Mouse (Mus musculus) limb, embryonic 10.5 days (tissue): ENCODE results near the gene Cyp1a2. TPM values are rescaled to one million over a fixed set of nuclear protein-coding genes. Genes with fewer than 3 reads are reported as not detected.
A peak's percentile ranks its signal among the peaks of the same experiment; 100 is the strongest.
"Not testable (repeated sequence)": the region's sequence is repeated elsewhere in the genome, so short reads cannot be mapped to it uniquely, and the experiment has no call there.

Source experiments
- DNase-seq: peaks from one replicate; pipeline ENCODE4 v3.0.0-alpha.2; 2017; ENCODE audit warnings: low spot score
- H3K27ac ChIP-seq: fragments of 300-500 bp; sonication (generic); 2 replicates; pipeline ENCODE4 v1.5.1; 2016; ENCODE audit warnings: mild to moderate bottlenecking
- H3K27me3 ChIP-seq: fragments of 300-500 bp; sonication (generic); 2 replicates; pipeline ENCODE4 v1.6.1; 2016; ENCODE audit warnings: low read depth, mild to moderate bottlenecking; ENCODE audit not compliant: poor library complexity, severe bottlenecking
- H3K36me3 ChIP-seq: fragments of 300-500 bp; sonication (generic); 2 replicates; pipeline ENCODE4 v1.6.1; 2016; ENCODE audit warnings: mild to moderate bottlenecking, moderate library complexity
- H3K4me1 ChIP-seq: fragments of 300-500 bp; sonication (generic); 2 replicates; pipeline ENCODE4 v1.6.1; 2016
- H3K4me3 ChIP-seq: fragments of 300-500 bp; sonication (generic); 2 replicates; pipeline ENCODE4 v1.5.1; 2016; ENCODE audit warnings: mild to moderate bottlenecking, moderate library complexity
- H3K9me3 ChIP-seq: fragments of 300-500 bp; sonication (generic); replicated peaks from 2 replicates; pipeline ENCODE4 v1.6.1; 2016; ENCODE audit warnings: mild to moderate bottlenecking
- WGBS: fragments of 180-500 bp; shearing (Covaris S2); methylation state at CpG from one replicate; pipeline ENCODE4 v1.1.7; 2016; 5-methylcytosine and 5-hydroxymethylcytosine counted together
- polyA plus RNA-seq: library from polyadenylated mRNA; unstranded; fragments of >200 nt; fragmentation: Nextera tagmentation; extraction: Ambion mirVana; gene quantifications from 2 replicates; pipeline ENCODE4 v1.2.1, GENCODE M21; 2016

Gene Cyp1a2
- not detected in 2 replicates for polyA plus RNA-seq

GRCm38 (mm10) chr9:57683520-57683919 is at the start of gene Cyp1a2:
Gene Cyp1a2 (minus strand): TSS chr9:57683703.
- Histone ChIP-seq H3K4me3 (no peak within 1 kb of the TSS), H3K4me1 (no peaks in the 10 kb centered on the region), H3K9me3 (no peaks in the 10 kb centered on the region), H3K27me3 (no peaks in the 10 kb centered on the region), H3K36me3 (no peaks in the 10 kb centered on the region), H3K27ac (no peak within 1 kb of the TSS)
- DNase-seq: no peak
- 87% methylated on average over 5 of the region's 5 CpGs for WGBS

- no peak for DNase-seq
- 97% methylated on average over 1 of the region's 1 CpGs for WGBS
- Histone ChIP-seq H3K27ac (no peak overlapping the region), H3K4me3 (no peak overlapping the region), H3K9me3 (no peaks in the 10 kb centered on the region), H3K36me3 (peaks cover 85% of the 10 kb centered on the region), H3K27me3 (no peaks in the 10 kb centered on the region), H3K4me1 (no peaks in the 10 kb centered on the region)
Measured at GRCm38 (mm10) chr9:57728312-57728711, 44.8 kb upstream of the Cyp1a2 start.

GRCm38 (mm10) chr9:57724701-57725100 is 41.2 kb upstream of the Cyp1a2 start:
- Histone ChIP-seq H3K9me3 (no peaks in the 10 kb centered on the region), H3K36me3 (peaks cover 86% of the 10 kb centered on the region), H3K4me1 (no peaks in the 10 kb centered on the region), H3K27me3 (no peaks in the 10 kb centered on the region), H3K4me3 (no peak overlapping the region), H3K27ac (no peak overlapping the region)
- DNase-seq: no peak
- 96% methylated on average over 3 of the region's 3 CpGs for WGBS

- WGBS: 89% methylated on average over 5 of the region's 5 CpGs
- no peak overlapping the region for H3K27ac ChIP-seq
- no peaks in the 10 kb centered on the region for H3K9me3 ChIP-seq
- no peak for DNase-seq
- H3K4me3 ChIP-seq: no peak overlapping the region
- no peaks in the 10 kb centered on the region for H3K27me3 ChIP-seq
- no peaks in the 10 kb centered on the region for H3K4me1 ChIP-seq
- peaks cover 86% of the 10 kb centered on the region for H3K36me3 ChIP-seq
Measured at GRCm38 (mm10) chr9:57723796-57724195, 40.3 kb upstream of the Cyp1a2 start.

GRCm38 (mm10) chr9:57723315-57723715 is 39.8 kb upstream of the Cyp1a2 start:
- Histone ChIP-seq H3K36me3 (peaks cover 86% of the 10 kb centered on the region), H3K27ac (no peak overlapping the region), H3K4me3 (no peak overlapping the region), H3K9me3 (no peaks in the 10 kb centered on the region), H3K27me3 (no peaks in the 10 kb centered on the region), H3K4me1 (no peaks in the 10 kb centered on the region)
- no peak for DNase-seq
- WGBS: 82% methylated on average over 5 of the region's 5 CpGs

- no peaks in the 10 kb centered on the region for H3K9me3 ChIP-seq
- H3K4me3 ChIP-seq: no peak overlapping the region
- 98% methylated on average over 1 of the region's 1 CpGs for WGBS
- no peaks in the 10 kb centered on the region for H3K4me1 ChIP-seq
- H3K27me3 ChIP-seq: no peaks in the 10 kb centered on the region
- DNase-seq: no peak
- H3K36me3 ChIP-seq: peaks cover 85% of the 10 kb centered on the region
- H3K27ac ChIP-seq: no peak overlapping the region
Measured at GRCm38 (mm10) chr9:57722371-57722770, 38.9 kb upstream of the Cyp1a2 start.

- Histone ChIP-seq H3K4me3 (no peak overlapping the region), H3K4me1 (no peaks in the 10 kb centered on the region), H3K9me3 (no peaks in the 10 kb centered on the region), H3K27ac (no peak overlapping the region), H3K36me3 (peaks cover 83% of the 10 kb centered on the region), H3K27me3 (no peaks in the 10 kb centered on the region)
- WGBS: 96% methylated on average over 3 of the region's 3 CpGs
- no peak for DNase-seq
Measured at GRCm38 (mm10) chr9:57720736-57721135, 37.2 kb upstream of the Cyp1a2 start.

- Histone ChIP-seq H3K4me3 (no peak overlapping the region), H3K27me3 (no peaks in the 10 kb centered on the region), H3K27ac (no peak overlapping the region), H3K36me3 (peaks cover 95% of the 10 kb centered on the region), H3K9me3 (no peaks in the 10 kb centered on the region), H3K4me1 (no peaks in the 10 kb centered on the region)
- WGBS: 89% methylated on average over 7 of the region's 7 CpGs
- DNase-seq: no peak
Measured at GRCm38 (mm10) chr9:57718408-57718807, 34.9 kb upstream of the Cyp1a2 start.

- no peaks in the 10 kb centered on the region for H3K27me3 ChIP-seq
- H3K4me1 ChIP-seq: peaks cover 13% of the 10 kb centered on the region
- no peak overlapping the region for H3K27ac ChIP-seq
- DNase-seq: no peak
- no peak overlapping the region for H3K4me3 ChIP-seq
- no peaks in the 10 kb centered on the region for H3K9me3 ChIP-seq
- peaks cover 61% of the 10 kb centered on the region for H3K36me3 ChIP-seq
- whole genome bisulfite sequencing: 75% methylated on average over 2 of the region's 2 CpGs
Measured at GRCm38 (mm10) chr9:57712194-57712593, 28.7 kb upstream of the Cyp1a2 start.

GRCm38 (mm10) chr9:57710214-57710613 is 26.7 kb upstream of the Cyp1a2 start:
- Histone ChIP-seq H3K36me3 (peaks cover 41% of the 10 kb centered on the region), H3K4me1 (peaks cover 13% of the 10 kb centered on the region)
- 91% methylated on average over 5 of the region's 5 CpGs for WGBS
- not testable (repeated sequence) for H3K27ac ChIP-seq, H3K4me3 ChIP-seq, H3K27me3 ChIP-seq, DNase-seq, H3K9me3 ChIP-seq

- 6% methylated on average over 33 of the region's 39 CpGs for WGBS
- no peaks in the 10 kb centered on the region for H3K27me3 ChIP-seq
- no peak for DNase-seq
Measured at GRCm38 (mm10) chr9:57708720-57709274, 25.3 kb upstream of the Cyp1a2 start.

GRCm38 (mm10) chr9:57708068-57708719 is 24.7 kb upstream of the Cyp1a2 start, which contains the start of gene Edc3:
Gene Edc3 (plus strand): TSS chr9:57708540.
- peaks cover 13% of the 10 kb centered on the region for H3K4me1 ChIP-seq
- WGBS: under 1% methylated on average over 23 of the region's 23 CpGs
- peak; percentile 97 for DNase-seq
- H3K9me3 ChIP-seq: no peaks in the 10 kb centered on the region
- H3K36me3 ChIP-seq: peaks cover 22% of the 10 kb centered on the region
- H3K27ac ChIP-seq: peak within 1 kb of the TSS; percentile 94
- H3K4me3 ChIP-seq: peak within 1 kb of the TSS; percentile 97
- H3K27me3 ChIP-seq: no peaks in the 10 kb centered on the region

More at GRCm38 (mm10) chr9:57708720-57709274, 25.3 kb upstream of the Cyp1a2 start:
- Histone ChIP-seq H3K4me3 (peak overlapping the region; percentile 97), H3K4me1 (peaks cover 13% of the 10 kb centered on the region), H3K9me3 (no peaks in the 10 kb centered on the region), H3K27ac (peak overlapping the region; percentile 94), H3K36me3 (peaks cover 28% of the 10 kb centered on the region)

- 89% methylated on average over 3 of the region's 3 CpGs for WGBS
- H3K4me1 ChIP-seq: peaks cover 21% of the 10 kb centered on the region
- H3K27ac ChIP-seq: no peak overlapping the region
- no peaks in the 10 kb centered on the region for H3K9me3 ChIP-seq
- H3K36me3 ChIP-seq: peaks cover 6% of the 10 kb centered on the region
- H3K4me3 ChIP-seq: no peak overlapping the region
- no peaks in the 10 kb centered on the region for H3K27me3 ChIP-seq
- no peak for DNase-seq
Measured at GRCm38 (mm10) chr9:57706496-57706895, 23.0 kb upstream of the Cyp1a2 start.
